Mouse (Mus musculus) heart, embryonic 14.5 days (tissue): ENCODE measurements around the gene Daam1. TPM values are rescaled to one million over a fixed set of nuclear protein-coding genes. Genes with fewer than 3 reads are reported as not detected.

Source experiments
- ATAC-seq: fragments of 200-750 bp; cut with Nextera tagmentation; 2 replicates; pipeline ENCODE4 v1.8.0; 2017; ENCODE audit warnings: low read depth, moderate TSS enrichment; ENCODE audit not compliant: insufficient number of reproducible peaks, insufficient read depth, low FRiP score
- H3K27ac ChIP-seq, 2 experiments: fragments of 200-500 bp in 1 of 2; fragments of 300-500 bp in 1 of 2; sonication (generic) in 1 of 2; replicated peaks in 1 of 2; 2 replicates each; pipeline ENCODE4 v1.5.1; 2012 to 2014; ENCODE audit warnings: low read depth in 2 of 2, low read length in 2 of 2, control low read depth in 1 of 2, mild to moderate bottlenecking in 1 of 2, mixed read lengths in 1 of 2; ENCODE audit not compliant: control insufficient read depth in 1 of 2, insufficient read depth in 1 of 2
- H3K27me3 ChIP-seq: fragments of 300-500 bp; sonication (generic); 2 replicates; pipeline ENCODE4 v1.6.1; 2014; ENCODE audit warnings: mild to moderate bottlenecking, low read length, control low read depth; ENCODE audit not compliant: control insufficient read depth, insufficient read depth
- H3K36me3 ChIP-seq: fragments of 300-500 bp; sonication (generic); 2 replicates; pipeline ENCODE4 v1.6.1; 2014; ENCODE audit warnings: mild to moderate bottlenecking, control low read depth, low read length, mixed read lengths; ENCODE audit not compliant: control insufficient read depth, insufficient read depth
- H3K4me1 ChIP-seq, 2 experiments: fragments of 200-500 bp in 1 of 2; fragments of 300-500 bp in 1 of 2; sonication (generic) in 1 of 2; 2 replicates each; pipeline ENCODE4 v1.6.1; 2012 to 2014; ENCODE audit warnings: low read length in 2 of 2, control low read depth in 1 of 2, mixed read lengths in 1 of 2; ENCODE audit not compliant: control insufficient read depth in 2 of 2, insufficient read depth in 2 of 2
- H3K4me2 ChIP-seq: fragments of 300-500 bp; sonication (generic); 2 replicates; pipeline ENCODE4 v1.6.1; 2014; ENCODE audit warnings: mild to moderate bottlenecking, low read length
- H3K4me3 ChIP-seq, 2 experiments: fragments of 200-500 bp in 1 of 2; fragments of 300-500 bp in 1 of 2; sonication (generic) in 1 of 2; 2 replicates each; pipeline ENCODE4 v1.5.1; 2012 to 2014; ENCODE audit warnings: low read length in 2 of 2, mild to moderate bottlenecking in 2 of 2, control low read depth in 1 of 2, low read depth in 1 of 2, moderate library complexity in 1 of 2; ENCODE audit not compliant: control insufficient read depth in 1 of 2, insufficient read depth in 1 of 2
- H3K9ac ChIP-seq: fragments of 300-500 bp; sonication (generic); 2 replicates; pipeline ENCODE4 v1.6.1; 2014; ENCODE audit warnings: mild to moderate bottlenecking, low read length
- H3K9me3 ChIP-seq: fragments of 300-500 bp; sonication (generic); 2 replicates; pipeline ENCODE4 v1.6.1; 2016; ENCODE audit warnings: low read length, control low read depth; ENCODE audit not compliant: control insufficient read depth
- WGBS: fragments of 180-500 bp; shearing (Covaris S2); extraction: QIAGEN DNeasy Blood & Tissue Kit; methylation state at CpG from one replicate; pipeline ENCODE4 v1.1.7; 2014; 5-methylcytosine and 5-hydroxymethylcytosine counted together
- polyA plus RNA-seq: library from polyadenylated mRNA; unstranded; fragments of >200 nt; fragmentation: Nextera tagmentation; extraction: Ambion mirVana; gene quantifications from 2 replicates; pipeline ENCODE4 v1.2.1, GENCODE M21; 2014

The Daam1 gene
- polyA plus RNA-seq, 1 experiment from 2014 or later: 33.3 TPM

GRCm38 (mm10) chr12:71848037-71848776 lies 17.3 kb downstream of the Daam1 start:
- H3K4me2 ChIP-seq: 0 out of 2 replicates have a peak overlapping the region, but pooled peaks have one; percentile 1
- no peaks in the 10 kb centered on the region for H3K9me3 ChIP-seq
- H3K36me3 ChIP-seq: peaks cover 1% of the 10 kb centered on the region; the same call in 1 of the 2 replicates
- 26% methylated on average over 5 of the region's 5 CpGs for WGBS
- H3K9ac ChIP-seq: peak overlapping the region; percentile 34; the same call in 1 of the 2 replicates
- H3K27me3 ChIP-seq: no peaks in the 10 kb centered on the region
- peak overlapping the region in 1 of 2 experiments; percentile 43; a peak in 3 of 4 replicates for H3K27ac ChIP-seq
- ATAC-seq: peak; percentile 47; the same call in 1 of the 2 replicates
- peaks cover 13 to 54% of the 10 kb centered on the region in 2 experiments for H3K4me1 ChIP-seq
- H3K4me3 ChIP-seq: no peak overlapping the region

GRCm38 (mm10) chr12:71849051-71849450 lies 18.2 kb downstream of the Daam1 start:
- Histone ChIP-seq H3K4me1 (peaks cover 16 to 55% of the 10 kb centered on the region in 2 experiments), H3K4me3 (no peak overlapping the region), H3K27me3 (no peaks in the 10 kb centered on the region), H3K27ac (peak overlapping the region in 1 of 2 experiments; percentile 43; a peak in 2 of 4 replicates), H3K4me2 (no peak overlapping the region), H3K36me3 (no peaks in the 10 kb centered on the region), H3K9me3 (no peaks in the 10 kb centered on the region), H3K9ac (peak overlapping the region; percentile 3; the same call in 1 of the 2 replicates)
- no peak for ATAC-seq
- 85% methylated on average over 7 of the region's 7 CpGs for WGBS

GRCm38 (mm10) chr12:71850135-71850534 lies 19.3 kb downstream of the Daam1 start:
- H3K9me3 ChIP-seq: no peaks in the 10 kb centered on the region
- peak overlapping the region in 1 of 2 experiments; percentile 69; a peak in 2 of 4 replicates for H3K27ac ChIP-seq
- no peaks in the 10 kb centered on the region for H3K36me3 ChIP-seq
- no peak overlapping the region for H3K9ac ChIP-seq
- H3K4me1 ChIP-seq: peaks cover 24 to 59% of the 10 kb centered on the region in 2 experiments
- no peak overlapping the region for H3K4me3 ChIP-seq
- no peaks in the 10 kb centered on the region for H3K27me3 ChIP-seq
- ATAC-seq: no peak
- 88% methylated on average over 5 of the region's 5 CpGs for WGBS
- H3K4me2 ChIP-seq: no peak overlapping the region

- 58% methylated on average over 7 of the region's 7 CpGs for WGBS
Observed at GRCm38 (mm10) chr12:71852678-71853077, 21.8 kb downstream of the Daam1 start.

GRCm38 (mm10) chr12:71853694-71854093 lies 22.8 kb downstream of the Daam1 start:
- peak overlapping the region; percentile 28 to 91; a peak in 2 of 4 replicates for H3K27ac ChIP-seq
- no peaks in the 10 kb centered on the region for H3K9me3 ChIP-seq
- H3K4me1 ChIP-seq: peaks cover 36 to 79% of the 10 kb centered on the region in 2 experiments
- no peaks in the 10 kb centered on the region for H3K27me3 ChIP-seq
- no peak overlapping the region for H3K9ac ChIP-seq
- ATAC-seq: no peak
- no peak overlapping the region for H3K4me3 ChIP-seq
- 18% methylated on average over 3 of the region's 3 CpGs for WGBS
- H3K36me3 ChIP-seq: peaks cover 9% of the 10 kb centered on the region
- no peak overlapping the region for H3K4me2 ChIP-seq

More at GRCm38 (mm10) chr12:71852678-71853077, 21.8 kb downstream of the Daam1 start:
- ATAC-seq: no peak
- no peak overlapping the region for H3K9ac ChIP-seq
- H3K4me2 ChIP-seq: no peak overlapping the region
- no peaks in the 10 kb centered on the region for H3K9me3 ChIP-seq
- H3K27ac ChIP-seq: no peak overlapping the region
- no peak overlapping the region for H3K4me3 ChIP-seq
- H3K27me3 ChIP-seq: no peaks in the 10 kb centered on the region
- peaks cover 35 to 78% of the 10 kb centered on the region in 2 experiments for H3K4me1 ChIP-seq
- H3K36me3 ChIP-seq: peaks cover 6% of the 10 kb centered on the region; the same call in 1 of the 2 replicates

GRCm38 (mm10) chr12:71854191-71854590 lies 23.3 kb downstream of the Daam1 start:
- Histone ChIP-seq H3K9me3 (no peaks in the 10 kb centered on the region), H3K27ac (peak overlapping the region; percentile 25 to 91; a peak in 3 of 4 replicates), H3K27me3 (no peaks in the 10 kb centered on the region), H3K4me1 (peaks cover 36 to 79% of the 10 kb centered on the region in 2 experiments), H3K36me3 (peaks cover 12% of the 10 kb centered on the region), H3K9ac (no peak overlapping the region), H3K4me3 (no peak overlapping the region), H3K4me2 (no peak overlapping the region)
- no peak for ATAC-seq
- 63% methylated on average over 6 of the region's 6 CpGs for WGBS

- H3K9me3 ChIP-seq: no peaks in the 10 kb centered on the region
- WGBS: 13% methylated on average over 10 of the region's 10 CpGs
- no peak overlapping the region for H3K4me3 ChIP-seq
- peak; percentile 34; the same call in 1 of the 2 replicates for ATAC-seq
- peak overlapping the region; percentile 46 for H3K4me2 ChIP-seq
- peaks cover 44 to 88% of the 10 kb centered on the region in 2 experiments for H3K4me1 ChIP-seq
- H3K27me3 ChIP-seq: no peaks in the 10 kb centered on the region
- peak overlapping the region; percentile 84 to 91 for H3K27ac ChIP-seq
- peak overlapping the region; percentile 57 for H3K9ac ChIP-seq
- peaks cover 24% of the 10 kb centered on the region for H3K36me3 ChIP-seq
Observed at GRCm38 (mm10) chr12:71855730-71856479, 25.0 kb downstream of the Daam1 start.
